Mouse (Mus musculus) midbrain, embryonic 16.5 days (tissue): ENCODE measurements at regions not wholly inside any gene's neighbourhood (a gene's known extent, or its start where the extent isn't known, plus 50 kb on each side); places are given as distances from the start of the nearest gene placed in this dataset.
A peak's percentile ranks its signal among the peaks of the same experiment; 100 is the strongest.
"Not testable (repeated sequence)": the region's sequence is repeated elsewhere in the genome, so short reads cannot be mapped to it uniquely, and the experiment has no call there.

ENCODE experiments used
- ATAC-seq: fragments of 200-750 bp; cut with Nextera tagmentation; 2 replicates; pipeline ENCODE4 v1.8.0; 2017; ENCODE audit warnings: moderate TSS enrichment
- H3K27ac ChIP-seq: fragments of 300-500 bp; sonication (generic); 2 replicates; pipeline ENCODE4 v1.5.1; 2014; ENCODE audit warnings: mild to moderate bottlenecking, low read length, mixed read lengths
- H3K27me3 ChIP-seq: fragments of 300-500 bp; sonication (generic); 2 replicates; pipeline ENCODE4 v1.6.1; 2014; ENCODE audit warnings: low read depth, low read length, mixed read lengths; ENCODE audit not compliant: control insufficient read depth, insufficient read depth
- H3K36me3 ChIP-seq: fragments of 300-500 bp; sonication (generic); 2 replicates; pipeline ENCODE4 v1.6.1; 2014; ENCODE audit warnings: mild to moderate bottlenecking, low read length, moderate library complexity, mixed read lengths; ENCODE audit not compliant: control insufficient read depth, insufficient read depth
- H3K4me1 ChIP-seq: fragments of 300-500 bp; sonication (generic); 2 replicates; pipeline ENCODE4 v1.6.1; 2014; ENCODE audit warnings: mild to moderate bottlenecking, low read length, mixed read lengths; ENCODE audit not compliant: control insufficient read depth, insufficient read depth
- H3K4me2 ChIP-seq: fragments of 300-500 bp; sonication (generic); 2 replicates; pipeline ENCODE4 v1.6.1; 2014; ENCODE audit warnings: mild to moderate bottlenecking, low read length, mixed read lengths
- H3K4me3 ChIP-seq: fragments of 300-500 bp; sonication (generic); 2 replicates; pipeline ENCODE4 v1.5.1; 2014; ENCODE audit warnings: low read depth, mild to moderate bottlenecking, low read length, moderate library complexity, mixed read lengths
- H3K9ac ChIP-seq: fragments of 300-500 bp; sonication (generic); 2 replicates; pipeline ENCODE4 v1.6.1; 2014; ENCODE audit warnings: low read depth, low read length, mixed read lengths
- H3K9me3 ChIP-seq: fragments of 300-500 bp; sonication (generic); replicated peaks from 2 replicates; pipeline ENCODE4 v1.6.1; 2014; ENCODE audit warnings: mild to moderate bottlenecking, low read length, mixed read lengths; ENCODE audit not compliant: control insufficient read depth, poor library complexity, severe bottlenecking
- WGBS: fragments of 180-500 bp; shearing (Covaris S2); extraction: QIAGEN DNeasy Blood & Tissue Kit; methylation state at CpG from one replicate; pipeline ENCODE4 v1.1.7; 2014; 5-methylcytosine and 5-hydroxymethylcytosine counted together

DNA sequence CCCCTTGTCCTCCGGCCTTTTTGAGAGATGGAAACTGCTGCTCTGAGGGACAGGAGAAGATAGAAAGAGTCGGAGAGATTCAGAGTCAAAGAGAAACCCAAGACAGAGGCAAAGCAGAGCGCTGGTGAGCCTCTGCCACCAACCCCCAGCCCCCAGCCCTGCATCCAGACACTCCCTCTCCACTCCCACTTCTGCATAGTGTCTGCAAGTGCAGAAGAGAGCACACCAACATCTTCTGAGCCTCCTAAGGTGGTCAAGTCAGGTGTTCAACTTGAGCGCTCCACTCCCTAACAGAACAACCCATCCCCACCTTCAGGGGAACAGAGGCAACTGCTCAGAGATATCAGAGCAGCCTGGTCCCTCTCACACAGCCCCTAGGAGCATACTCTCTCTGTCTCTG is 106.8 kb upstream of the Syt13 start:
- H3K27ac ChIP-seq, result peak overlapping the region; percentile 90
- WGBS, result 79% methylated on average over 4 of the region's 4 CpGs
- no peak overlapping the region for H3K9ac ChIP-seq
- ATAC-seq, result no peak
- no peak overlapping the region for H3K4me3 ChIP-seq
- H3K36me3 ChIP-seq, result no peaks in the 10 kb centered on the region
- H3K9me3 ChIP-seq, result no peaks in the 10 kb centered on the region
- H3K27me3 ChIP-seq, result no peaks in the 10 kb centered on the region
- no peak overlapping the region for H3K4me2 ChIP-seq
- peaks cover 57% of the 10 kb centered on the region for H3K4me1 ChIP-seq

- no peaks in the 10 kb centered on the region for H3K9me3 ChIP-seq
- H3K9ac ChIP-seq, result no peak overlapping the region
- H3K4me2 ChIP-seq, result no peak overlapping the region
- WGBS, result 6% methylated on average over 3 of the region's 3 CpGs
- H3K36me3 ChIP-seq, result no peaks in the 10 kb centered on the region
- H3K27me3 ChIP-seq, result no peaks in the 10 kb centered on the region
- peaks cover 64% of the 10 kb centered on the region for H3K4me1 ChIP-seq
- H3K4me3 ChIP-seq, result no peak overlapping the region
- no peak for ATAC-seq
- H3K27ac ChIP-seq, result peak overlapping the region; percentile 17; the same call in 1 of the 2 replicates
These were observed 105.7 kb upstream of the Syt13 start for GRCm38 (mm10) chr2:92809226-92809625.

GRCm38 (mm10) chr2:92809681-92810323 is 105.1 kb upstream of the Syt13 start:
- Histone ChIP-seq H3K27me3 (no peaks in the 10 kb centered on the region), H3K36me3 (no peaks in the 10 kb centered on the region), H3K9me3 (no peaks in the 10 kb centered on the region), H3K4me1 (peaks cover 64% of the 10 kb centered on the region), H3K27ac (0 out of 2 replicates have a peak overlapping the region, but pooled peaks have one; percentile 17), H3K4me3 (no peak overlapping the region), H3K9ac (no peak overlapping the region), H3K4me2 (no peak overlapping the region)
- ATAC-seq, result no peak
- WGBS, result 85% methylated on average over 4 of the region's 4 CpGs

DNA sequence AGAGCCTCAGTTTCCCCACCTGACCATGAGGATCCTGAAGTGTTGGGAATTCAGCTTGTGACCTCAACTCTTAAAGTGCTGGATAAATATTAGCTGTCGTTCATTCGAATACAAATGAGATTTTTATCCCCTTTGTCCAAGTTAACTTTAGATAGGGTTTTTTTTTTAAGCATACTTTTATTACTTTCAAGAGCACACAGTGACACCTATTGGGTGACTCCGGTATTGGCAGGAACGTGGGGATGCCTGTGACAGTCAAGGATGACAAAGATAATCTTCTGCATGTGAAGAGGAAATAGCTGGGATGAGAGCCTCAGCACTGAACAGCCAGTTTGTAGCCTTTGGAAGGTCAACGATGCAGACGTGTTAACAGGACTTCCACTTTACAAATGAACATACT is 103.9 kb upstream of the Syt13 start:
- not testable (repeated sequence) for H3K4me3 ChIP-seq, H3K27ac ChIP-seq, H3K9me3 ChIP-seq, H3K36me3 ChIP-seq, H3K4me2 ChIP-seq, H3K27me3 ChIP-seq, ATAC-seq, H3K9ac ChIP-seq
- peaks cover 56% of the 10 kb centered on the region for H3K4me1 ChIP-seq
- WGBS, result 9% methylated on average over 6 of the region's 6 CpGs

DNA sequence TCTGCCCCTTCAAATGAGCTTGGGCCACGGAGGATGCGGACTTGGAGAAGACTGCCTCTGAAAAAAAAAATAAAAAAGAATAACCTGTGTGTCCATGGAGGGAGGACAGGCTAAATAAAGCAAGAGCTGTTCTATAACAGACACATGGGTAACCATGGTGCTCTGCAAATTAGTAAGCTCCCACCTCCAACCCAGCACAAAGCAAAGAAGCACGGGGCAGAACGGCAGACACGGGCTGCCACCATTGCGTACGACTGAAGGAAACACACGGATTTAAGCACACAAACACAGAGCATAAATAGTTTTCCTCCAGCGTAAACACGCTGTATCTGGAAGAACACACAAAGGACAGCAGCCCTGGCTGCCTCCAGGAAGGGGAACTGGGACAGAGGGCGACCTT is 101.9 kb upstream of the Syt13 start:
- Histone ChIP-seq H3K9ac (peak overlapping the region; percentile 32; the same call in 1 of the 2 replicates), H3K9me3 (no peaks in the 10 kb centered on the region), H3K4me1 (peaks cover 37% of the 10 kb centered on the region), H3K4me2 (no peak overlapping the region), H3K27me3 (no peaks in the 10 kb centered on the region), H3K4me3 (no peak overlapping the region), H3K27ac (peak overlapping the region; percentile 64; the same call in 1 of the 2 replicates), H3K36me3 (no peaks in the 10 kb centered on the region)
- WGBS, result 53% methylated on average over 11 of the region's 11 CpGs
- ATAC-seq, result no peak

- 69% methylated on average over 6 of the region's 6 CpGs for WGBS
These were observed 95.3 kb upstream of the Syt13 start for GRCm38 (mm10) chr2:92819586-92819985.

DNA sequence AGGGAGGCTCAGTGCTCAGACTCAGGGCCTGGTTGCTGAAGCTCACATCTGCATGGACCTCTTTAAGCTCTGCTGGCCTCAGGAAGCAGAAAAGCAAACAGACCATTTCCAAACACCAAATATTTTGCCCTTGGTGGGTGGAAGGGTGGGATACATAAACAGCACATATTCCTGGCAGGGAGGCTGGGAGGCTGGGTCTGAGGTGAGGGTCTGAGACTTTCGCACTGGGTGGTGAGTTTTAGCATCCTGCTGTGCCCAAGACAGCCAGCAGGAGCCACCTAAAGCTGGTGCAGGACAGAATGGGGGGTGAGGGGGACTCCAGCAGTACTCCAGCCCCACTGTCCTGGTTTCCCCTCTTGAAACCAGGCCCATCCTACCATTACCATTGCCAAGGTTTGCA is 90.6 kb upstream of the Syt13 start:
- H3K4me1 ChIP-seq, result peaks cover 5% of the 10 kb centered on the region; the same call in 1 of the 2 replicates
- no peaks in the 10 kb centered on the region for H3K27me3 ChIP-seq
- H3K4me2 ChIP-seq, result no peak overlapping the region
- no peak overlapping the region for H3K9ac ChIP-seq
- H3K4me3 ChIP-seq, result no peak overlapping the region
- H3K36me3 ChIP-seq, result no peaks in the 10 kb centered on the region
- 94% methylated on average over 1 of the region's 1 CpGs for WGBS
- no peak overlapping the region for H3K27ac ChIP-seq
- H3K9me3 ChIP-seq, result no peaks in the 10 kb centered on the region
- ATAC-seq, result no peak

More at GRCm38 (mm10) chr2:92819586-92819985, 95.3 kb upstream of the Syt13 start:
- Histone ChIP-seq H3K27ac (no peak overlapping the region), H3K4me1 (no peaks in the 10 kb centered on the region), H3K9ac (no peak overlapping the region), H3K9me3 (no peaks in the 10 kb centered on the region), H3K36me3 (no peaks in the 10 kb centered on the region), H3K4me2 (no peak overlapping the region), H3K27me3 (no peaks in the 10 kb centered on the region), H3K4me3 (no peak overlapping the region)
- no peak for ATAC-seq

DNA sequence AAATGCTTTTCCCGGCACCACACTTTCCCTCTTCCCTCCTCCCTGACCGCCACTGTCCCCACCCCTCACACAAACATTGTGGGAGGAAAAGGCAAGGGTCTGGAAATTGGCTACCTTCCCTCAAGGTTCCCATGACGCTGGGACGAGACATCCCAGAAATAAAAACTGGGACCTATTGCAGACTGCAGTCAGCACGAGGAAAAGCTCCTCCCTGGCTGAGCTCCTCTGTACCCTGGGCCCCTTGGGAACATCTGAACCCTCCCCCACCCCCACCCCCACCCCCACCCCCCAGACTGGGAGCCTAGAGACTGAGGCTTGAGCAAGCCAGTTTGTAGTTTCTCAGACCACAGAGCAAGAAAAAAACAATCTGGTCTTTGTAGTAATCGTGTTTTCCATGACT is 89.5 kb upstream of the Syt13 start:
- no peak for ATAC-seq
- no peaks in the 10 kb centered on the region for H3K27me3 ChIP-seq
- 17% methylated on average over 6 of the region's 6 CpGs for WGBS
- H3K9ac ChIP-seq, result no peak overlapping the region
- no peaks in the 10 kb centered on the region for H3K9me3 ChIP-seq
- no peak overlapping the region for H3K4me2 ChIP-seq
- no peak overlapping the region for H3K27ac ChIP-seq
- no peaks in the 10 kb centered on the region for H3K36me3 ChIP-seq
- no peak overlapping the region for H3K4me3 ChIP-seq
- peaks cover 14% of the 10 kb centered on the region for H3K4me1 ChIP-seq

DNA sequence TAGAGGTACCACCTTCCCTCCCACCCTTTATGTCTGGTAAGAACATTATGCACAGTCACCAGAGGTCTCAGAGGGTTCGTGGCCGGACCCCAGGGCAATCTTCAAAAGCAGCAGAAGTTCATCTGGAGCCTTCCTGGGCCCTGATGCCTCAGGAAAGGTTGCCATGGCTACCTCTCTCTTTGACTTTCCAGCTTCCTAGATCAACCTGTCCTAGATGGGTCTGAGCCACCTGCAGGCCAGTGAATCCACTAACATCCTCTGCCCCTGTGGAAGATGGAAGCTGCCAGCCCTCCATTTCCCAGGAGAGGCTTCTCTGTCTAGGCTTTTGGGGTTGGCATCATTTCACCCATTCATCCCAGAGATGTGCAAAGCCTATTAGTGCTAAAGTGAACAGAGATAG is 84.8 kb upstream of the Syt13 start:
- peak; percentile 44; the same call in 1 of the 2 replicates for ATAC-seq
- no peaks in the 10 kb centered on the region for H3K9me3 ChIP-seq
- H3K27me3 ChIP-seq, result no peaks in the 10 kb centered on the region
- H3K4me1 ChIP-seq, result peaks cover 14% of the 10 kb centered on the region
- WGBS, result 47% methylated on average over 2 of the region's 2 CpGs
- no peak overlapping the region for H3K9ac ChIP-seq
- H3K4me3 ChIP-seq, result no peak overlapping the region
- H3K4me2 ChIP-seq, result no peak overlapping the region
- no peaks in the 10 kb centered on the region for H3K36me3 ChIP-seq
- H3K27ac ChIP-seq, result no peak overlapping the region
